Mouse (Mus musculus) ovary, adult 18-20 months (tissue): ENCODE data around the gene Vwa2.

ENCODE experiments used
- DNase-seq: peaks from one replicate; pipeline ENCODE4 v3.0.0; 2022; ENCODE audit warnings: low spot score, mixed read lengths

Vwa2 gene

GRCm38 (mm10) chr19:56908472-56909270, 34.6 kb downstream of the Vwa2 start:
- no peak for DNase-seq

DNA sequence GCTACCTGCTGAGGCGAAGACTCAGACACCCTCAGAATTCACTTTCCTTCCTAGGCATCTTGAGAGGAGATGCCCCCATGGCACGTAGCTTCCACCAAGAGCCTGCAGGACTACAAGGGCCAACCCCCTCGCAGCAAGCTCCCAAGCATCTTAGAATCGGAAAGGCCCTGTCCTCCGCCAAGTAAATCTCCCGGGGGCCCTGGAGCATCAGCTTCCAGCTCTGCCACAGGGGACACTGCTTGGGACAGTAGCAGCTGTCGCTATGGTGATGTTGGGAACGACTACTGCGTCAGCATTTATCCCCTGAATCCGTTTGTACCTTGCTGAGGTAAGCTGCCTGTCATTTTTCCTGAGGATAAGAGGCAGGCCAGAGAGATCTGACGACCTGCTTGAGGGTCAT, 36.5 kb downstream of the Vwa2 start:
- DNase-seq: no peak

DNA sequence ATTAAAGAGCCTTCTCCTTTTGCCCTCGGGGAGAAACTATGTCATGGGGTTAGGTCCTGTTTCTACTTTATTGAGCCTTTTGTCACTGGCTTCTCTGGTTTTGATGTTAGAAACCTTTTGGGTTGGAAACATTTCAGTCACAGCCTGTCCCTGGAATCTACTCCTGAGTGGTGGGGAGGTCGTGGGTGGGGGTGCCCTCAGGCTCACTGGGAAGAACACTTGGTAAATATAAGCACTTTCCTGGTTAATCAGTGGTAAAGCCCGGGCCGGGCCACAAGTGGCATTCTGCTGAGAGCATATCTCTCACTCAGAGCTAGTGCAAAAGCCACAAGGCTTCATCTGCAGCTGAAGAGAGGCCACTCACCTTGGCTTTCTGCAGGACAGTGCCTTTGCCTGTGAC, 39.7 kb downstream of the Vwa2 start:
- DNase-seq: no peak

DNA sequence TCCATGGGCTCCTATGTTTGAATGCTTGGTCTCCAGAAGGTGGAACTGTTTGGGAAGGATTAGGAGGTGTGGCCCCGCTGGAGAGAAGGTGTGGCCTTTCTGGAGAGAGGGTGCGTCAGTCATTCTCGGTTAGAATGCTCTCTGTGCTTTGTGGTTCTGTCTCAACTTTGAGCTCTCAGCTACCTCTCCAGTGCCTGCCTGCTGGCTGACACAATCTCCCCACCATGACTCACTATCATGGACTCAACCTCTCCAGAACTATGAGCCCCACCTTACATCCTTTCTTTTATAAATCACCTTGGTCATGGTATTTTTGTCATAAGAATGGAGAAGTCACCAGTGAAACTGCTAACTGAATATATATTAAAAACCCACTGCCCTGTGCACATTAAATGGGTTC, 40.6 kb downstream of the Vwa2 start:
- no peak for DNase-seq

DNA sequence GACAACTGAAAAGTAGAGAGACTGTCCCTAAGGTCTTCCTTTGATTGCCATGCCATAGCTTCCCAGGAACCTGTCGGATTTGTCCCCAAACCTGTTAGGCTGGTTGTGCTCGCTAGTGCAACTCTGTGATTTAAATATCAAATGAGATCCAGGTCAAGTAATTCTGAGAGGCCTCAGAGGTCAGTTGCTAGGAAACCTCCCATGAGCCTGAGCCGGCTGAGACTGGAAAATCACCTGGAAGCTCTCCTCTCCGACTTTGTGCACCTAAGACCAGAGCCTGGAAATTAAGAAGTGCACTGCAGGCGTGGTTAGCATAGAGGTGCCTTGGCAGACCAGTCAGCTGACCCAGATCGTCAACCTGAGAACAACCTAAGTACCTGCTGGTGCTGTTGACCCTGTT, 41.0 kb downstream of the Vwa2 start:
- DNase-seq: no peak

GRCm38 (mm10) chr19:56919628-56920027, 45.6 kb downstream of the Vwa2 start:
- DNase-seq: peak; percentile 71

GRCm38 (mm10) chr19:56920232-56920631, 46.2 kb downstream of the Vwa2 start:
- DNase-seq: no peak

DNA sequence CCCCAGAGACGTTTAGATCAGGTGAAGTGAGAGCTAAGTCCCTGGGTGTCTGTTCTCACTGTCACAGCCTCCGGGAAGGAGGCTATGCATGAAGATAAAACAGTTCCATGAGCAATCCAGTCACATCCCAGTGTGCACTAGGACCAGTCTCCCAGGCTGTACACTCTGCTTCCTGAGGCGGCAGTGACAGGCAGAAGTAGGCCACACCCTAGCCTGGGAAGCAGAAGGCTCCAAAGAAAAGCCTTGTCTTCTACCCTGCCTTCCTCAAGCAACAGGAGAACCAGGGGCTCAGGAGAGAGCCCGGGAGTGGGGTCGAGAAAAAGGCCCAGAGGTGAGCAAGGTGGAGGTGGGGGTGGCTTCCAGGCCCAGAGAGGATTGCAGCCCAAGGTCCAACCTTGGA, 47.7 kb downstream of the Vwa2 start:
- no peak for DNase-seq

DNA sequence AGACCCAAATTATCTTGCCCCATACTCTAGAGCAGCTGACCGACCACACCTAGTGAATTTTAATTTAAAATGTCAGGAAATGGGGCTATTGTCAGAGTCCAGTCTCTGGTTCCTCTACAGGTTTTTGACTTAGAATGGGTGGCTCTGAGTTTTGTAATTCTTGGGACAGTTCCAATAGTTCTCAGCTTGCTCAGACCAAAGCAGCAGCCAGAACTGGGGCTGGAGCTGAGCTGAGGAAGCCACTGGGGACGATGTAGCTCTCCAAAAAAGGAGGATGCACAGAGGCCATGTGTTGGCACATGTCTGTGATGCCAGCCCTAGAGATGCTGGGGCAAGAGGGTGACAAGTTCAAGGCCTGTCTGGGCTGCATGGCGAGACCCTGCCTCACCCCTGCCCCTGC, 55.3 kb downstream of the Vwa2 start:
- DNase-seq: no peak

GRCm38 (mm10) chr19:56930029-56930428, 56.0 kb downstream of the Vwa2 start:
- DNase-seq: no peak

DNA sequence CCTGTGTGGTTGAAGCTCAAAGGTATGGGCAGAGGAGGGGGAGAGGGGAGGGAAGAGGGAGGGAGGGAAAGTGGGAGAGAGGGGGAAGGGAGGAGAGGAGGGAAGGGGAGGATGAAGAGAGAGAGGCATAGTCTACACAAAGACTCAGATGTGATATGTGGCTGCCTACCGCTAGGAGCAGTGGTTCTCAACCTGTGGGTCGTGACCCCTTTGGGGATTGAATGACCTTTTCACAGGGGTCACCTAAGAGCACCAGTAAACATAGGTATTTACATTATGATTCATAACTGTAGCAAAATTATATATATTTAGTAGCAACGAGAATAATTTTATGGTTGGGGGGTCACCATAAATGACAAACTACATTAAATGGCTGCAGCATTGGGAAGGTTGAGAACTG, 59.8 kb downstream of the Vwa2 start:
- DNase-seq: no peak

GRCm38 (mm10) chr19:56935111-56935510, 61.1 kb downstream of the Vwa2 start:
- DNase-seq: no peak

GRCm38 (mm10) chr19:56935777-56936176, 61.7 kb downstream of the Vwa2 start:
- no peak for DNase-seq

GRCm38 (mm10) chr19:56936253-56936652, 62.2 kb downstream of the Vwa2 start:
- DNase-seq: no peak

DNA sequence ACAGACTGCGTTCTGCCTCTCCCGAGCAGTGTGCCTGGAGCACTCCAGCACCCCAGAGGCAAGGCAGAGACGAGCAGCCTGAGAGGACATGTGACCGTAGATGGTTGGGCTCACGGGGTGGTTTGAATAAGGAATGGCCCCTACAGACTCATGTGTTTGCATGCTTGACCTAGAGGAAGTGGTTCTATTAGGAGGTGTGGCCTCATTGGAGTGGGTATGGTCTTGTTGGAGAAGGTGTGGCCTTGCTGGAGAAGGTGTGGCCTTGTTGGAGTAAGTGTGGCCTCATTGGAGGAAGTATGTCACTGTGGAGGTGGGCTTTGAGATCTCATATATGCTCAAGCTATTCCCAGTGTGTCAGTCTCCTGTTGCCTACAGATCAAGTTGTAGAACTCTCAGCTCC, 63.9 kb downstream of the Vwa2 start:
- no peak for DNase-seq

DNA sequence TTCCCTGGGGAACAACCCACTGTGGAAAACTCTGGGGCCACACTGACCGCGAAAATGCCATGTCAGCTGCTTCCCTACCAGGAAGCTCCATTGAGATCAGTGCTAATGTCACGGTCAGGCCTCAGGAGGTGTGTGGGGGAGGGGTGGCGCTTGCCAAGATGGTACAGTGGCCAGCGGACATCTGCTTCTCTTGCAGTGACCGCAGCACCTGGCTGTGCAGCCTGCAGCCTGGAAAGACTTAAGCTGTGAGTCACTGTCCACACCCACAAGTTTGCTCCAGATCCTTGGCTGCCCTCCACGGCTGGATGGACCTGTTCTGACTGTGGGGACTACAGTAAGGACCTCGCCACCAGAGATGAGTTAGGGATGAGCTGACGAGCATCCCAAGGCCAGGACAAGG, 65.8 kb downstream of the Vwa2 start:
- DNase-seq: peak; percentile 28

DNA sequence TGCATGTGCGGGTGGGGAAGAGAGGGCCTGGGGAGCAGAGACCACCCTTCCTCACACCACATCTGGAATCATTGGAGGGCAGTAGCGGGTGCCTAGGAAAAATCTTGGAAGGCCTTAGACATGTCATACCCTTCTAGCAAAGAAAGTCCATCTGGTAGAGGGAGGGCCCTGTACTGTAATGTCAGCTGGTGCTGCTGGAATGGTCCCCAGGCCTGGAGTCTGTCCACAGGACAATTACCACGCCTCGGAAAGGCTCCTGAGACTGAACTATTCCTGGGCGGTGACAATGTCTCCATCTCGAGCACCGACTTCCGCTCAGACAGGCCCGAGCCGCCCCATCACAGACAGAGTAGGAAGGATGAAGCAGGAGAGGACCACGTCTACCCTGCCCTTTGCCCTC, 66.5 kb downstream of the Vwa2 start:
- no peak for DNase-seq

DNA sequence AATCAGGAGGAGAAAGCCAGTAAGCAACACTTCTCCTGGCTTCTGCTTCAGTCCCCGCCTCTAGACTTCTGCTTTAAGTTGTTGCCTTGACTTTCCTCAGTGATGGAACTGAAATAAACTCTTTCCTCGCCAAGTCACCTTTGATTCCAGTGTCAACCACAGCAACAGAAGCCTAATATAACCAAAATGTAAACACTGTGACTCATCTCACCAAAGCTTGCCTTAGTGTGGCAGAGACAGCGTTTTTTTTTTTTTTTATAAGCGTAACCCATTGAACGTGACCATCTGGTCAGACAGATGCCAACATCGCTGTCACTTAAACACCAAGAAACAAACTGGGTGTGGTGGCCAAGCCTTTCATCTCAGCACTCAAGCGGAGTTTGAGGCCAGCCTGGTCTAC, 68.2 kb downstream of the Vwa2 start:
- no peak for DNase-seq

- DNase-seq: no peak
These were observed 70.2 kb downstream of the Vwa2 start for GRCm38 (mm10) chr19:56944211-56944610.

DNA sequence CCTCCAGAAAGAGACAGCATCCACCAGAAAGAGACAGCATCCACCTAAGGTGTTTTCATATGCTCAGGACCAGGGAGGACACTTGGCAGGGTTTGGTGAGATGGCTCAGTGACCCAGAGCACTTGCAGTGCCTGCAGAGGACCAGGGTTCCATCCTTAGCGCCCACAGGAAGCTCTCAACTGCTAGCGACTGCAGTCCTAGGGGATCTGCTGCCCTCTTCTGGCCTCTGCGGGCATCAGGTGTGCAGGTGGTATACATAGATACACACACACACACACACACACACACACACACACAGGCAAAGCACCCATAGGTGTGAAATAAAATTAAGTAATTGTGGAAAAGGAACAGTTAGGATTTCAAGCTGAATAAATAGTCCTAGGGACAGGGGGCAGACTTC, 70.8 kb downstream of the Vwa2 start:
- no peak for DNase-seq

- DNase-seq: no peak
These were observed 71.6 kb downstream of the Vwa2 start for GRCm38 (mm10) chr19:56945621-56946020.

GRCm38 (mm10) chr19:56946277-56946676, 72.2 kb downstream of the Vwa2 start:
- no peak for DNase-seq

DNA sequence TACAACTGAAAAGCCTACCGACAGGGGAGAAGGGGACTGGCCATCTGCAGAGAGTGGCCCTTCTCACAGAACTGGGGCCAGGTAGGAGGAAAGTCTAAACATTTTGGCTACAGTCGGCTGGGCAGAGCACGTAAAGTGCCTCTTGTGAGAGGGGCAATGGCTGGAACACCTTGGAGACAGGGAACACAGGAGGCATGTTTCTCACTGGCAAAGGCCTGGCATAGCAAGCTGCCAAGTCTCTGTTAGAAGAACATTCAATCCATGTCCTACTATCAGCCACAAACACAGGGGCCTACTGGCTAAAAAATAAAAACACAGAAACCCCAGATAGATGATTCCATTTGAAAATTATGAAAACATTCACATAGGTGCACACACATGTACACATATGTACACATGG, 72.7 kb downstream of the Vwa2 start:
- DNase-seq: no peak

- no peak for DNase-seq
These were observed 74.0 kb downstream of the Vwa2 start for GRCm38 (mm10) chr19:56947971-56948610.
